Mouse (Mus musculus) testis, adult 2 months (tissue): ENCODE results near the gene Cnp. TPM values are rescaled to one million over a fixed set of nuclear protein-coding genes. Genes with fewer than 3 reads are reported as not detected.
"Not testable (repeated sequence)": the region's sequence is repeated elsewhere in the genome, so short reads cannot be mapped to it uniquely, and the experiment has no call there.

ENCODE experiments used
- H3K27ac ChIP-seq: fragments of 200-500 bp; 2 replicates; pipeline ENCODE4 v1.5.1; 2012; ENCODE audit warnings: low read depth, low read length; ENCODE audit not compliant: control insufficient read depth, insufficient read depth
- H3K27me3 ChIP-seq: fragments of 200-500 bp; 2 replicates; pipeline ENCODE4 v1.6.1; 2012; ENCODE audit warnings: mild to moderate bottlenecking, low read length, moderate library complexity; ENCODE audit not compliant: control insufficient read depth, insufficient read depth
- H3K36me3 ChIP-seq: fragments of 200-500 bp; 2 replicates; pipeline ENCODE4 v1.6.1; 2012; ENCODE audit warnings: mild to moderate bottlenecking, low read length; ENCODE audit not compliant: control insufficient read depth, insufficient read depth
- H3K4me1 ChIP-seq: fragments of 200-500 bp; 2 replicates; pipeline ENCODE4 v1.6.1; 2012; ENCODE audit warnings: low read length; ENCODE audit not compliant: control insufficient read depth, insufficient read depth
- H3K4me3 ChIP-seq: fragments of 200-500 bp; 2 replicates; pipeline ENCODE4 v1.5.1; 2012; ENCODE audit warnings: low read depth, mild to moderate bottlenecking, low read length, moderate library complexity, mixed read lengths; ENCODE audit not compliant: control insufficient read depth
- CTCF ChIP-seq: fragments of 200-500 bp; IDR thresholded peaks from 2 replicates; pipeline ENCODE4 v1.5.1; 2012; ENCODE audit warnings: low read depth, mild to moderate bottlenecking, inconsistent platforms, low read length, moderate library complexity; ENCODE audit not compliant: control insufficient read depth, insufficient read depth, insufficient replicate concordance
- POLR2A ChIP-seq: fragments of 200-500 bp; IDR thresholded peaks from 2 replicates; pipeline ENCODE4 v1.6.1; 2012; ENCODE audit warnings: low read depth, mild to moderate bottlenecking, inconsistent platforms, low read length, moderate library complexity; ENCODE audit not compliant: control insufficient read depth
- polyA plus RNA-seq: library from polyadenylated mRNA; depleted of rRNA; stranded (reverse); fragments of >200 nt; gene quantifications from 2 replicates; pipeline ENCODE4 v1.2.3, GENCODE M21; 2012

Gene Cnp
- polyA plus RNA-seq, 1 experiment = 3.3 TPM

DNA sequence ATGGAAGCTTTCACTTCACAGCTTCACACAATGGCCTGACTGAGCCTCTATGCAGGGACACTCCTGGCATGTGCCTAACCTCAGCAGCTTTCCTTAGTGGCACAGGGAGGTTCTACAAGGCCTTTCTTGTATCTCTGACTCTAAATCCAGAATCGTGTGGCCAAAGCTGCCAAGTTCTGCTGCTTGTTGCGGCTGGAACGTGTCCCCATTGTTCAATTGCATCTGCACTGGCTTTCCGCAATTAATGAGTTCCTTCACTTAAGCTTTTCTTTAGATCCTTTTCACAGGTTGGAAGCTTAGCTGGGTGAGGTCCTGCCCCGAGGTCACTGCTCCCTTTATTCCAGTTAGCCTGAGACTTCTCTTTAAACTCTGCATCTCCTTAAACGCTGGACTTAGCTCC lies 40.8 kb upstream of the Cnp start:
- Histone ChIP-seq H3K4me1 (peaks cover under 1% of the 10 kb centered on the region), H3K27me3 (no peaks in the 10 kb centered on the region), H3K27ac (no peak overlapping the region), H3K4me3 (no peak overlapping the region), H3K36me3 (no peaks in the 10 kb centered on the region)
- TF ChIP-seq CTCF = no peak
- no peak for TF ChIP-seq POLR2A

DNA sequence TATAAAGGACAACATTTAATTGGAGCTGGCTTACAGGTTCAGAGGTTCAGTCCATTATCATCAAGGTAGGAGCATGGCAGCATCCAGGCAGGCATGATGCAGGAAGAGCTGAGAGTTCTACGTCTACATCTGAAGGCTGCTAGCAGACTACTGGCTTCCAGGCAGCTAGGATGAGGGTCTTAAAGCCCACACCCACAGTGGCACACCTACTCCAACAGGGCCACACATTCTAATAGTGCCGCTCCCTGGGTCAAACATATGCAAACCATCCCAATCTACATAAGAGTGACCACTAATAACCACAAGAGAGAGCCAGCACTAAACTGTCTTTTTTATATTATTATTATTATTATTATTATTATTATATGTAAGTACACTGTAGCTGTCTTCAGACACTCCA lies 40.3 kb upstream of the Cnp start:
- not testable (repeated sequence) for H3K36me3 ChIP-seq, H3K4me1 ChIP-seq, H3K27me3 ChIP-seq, H3K27ac ChIP-seq, H3K4me3 ChIP-seq

DNA sequence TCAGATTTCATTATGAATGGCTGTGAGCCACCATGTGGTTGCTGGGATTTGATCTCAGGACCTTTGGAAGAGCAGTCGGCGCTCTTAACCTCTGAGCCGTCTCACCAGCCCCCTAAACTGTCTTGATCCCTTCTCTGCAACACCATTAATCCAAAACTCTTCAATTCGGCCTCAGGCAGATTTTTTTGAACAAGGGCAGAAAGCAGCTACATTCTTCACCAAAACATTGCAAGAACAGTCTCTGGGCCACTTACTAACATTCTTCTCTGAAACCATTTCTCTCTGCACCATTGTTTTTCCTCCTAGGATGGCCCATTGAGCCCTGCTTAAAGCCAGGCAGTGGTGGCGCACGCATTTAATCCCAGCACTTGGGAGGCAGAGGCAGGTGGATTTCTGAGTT lies 39.9 kb upstream of the Cnp start:
- not testable (repeated sequence) for H3K36me3 ChIP-seq, H3K27ac ChIP-seq, H3K4me1 ChIP-seq, H3K27me3 ChIP-seq, H3K4me3 ChIP-seq

DNA sequence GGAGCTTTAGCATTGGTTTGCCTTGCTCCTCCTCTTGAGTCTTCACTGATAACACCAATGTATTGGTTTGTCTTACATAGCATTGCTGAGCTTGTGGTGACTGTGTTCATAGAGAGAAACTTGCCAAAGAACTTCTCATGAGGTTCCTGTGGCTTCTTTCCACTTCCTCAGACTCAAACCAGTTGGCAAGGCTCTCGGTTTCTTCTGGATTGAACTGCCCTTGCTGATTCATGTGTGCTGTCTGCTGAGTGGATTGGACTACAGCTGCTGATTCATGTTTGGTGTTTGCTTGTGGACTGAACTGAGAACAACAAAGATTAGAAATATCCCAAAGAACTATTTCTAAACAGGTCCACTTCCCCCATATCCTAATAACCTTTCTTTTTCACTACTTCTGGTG lies 38.7 kb upstream of the Cnp start:
- Histone ChIP-seq H3K4me1 (no peaks in the 10 kb centered on the region), H3K27me3 (no peaks in the 10 kb centered on the region)
- TF ChIP-seq POLR2A (no peak), CTCF (no peak)

DNA sequence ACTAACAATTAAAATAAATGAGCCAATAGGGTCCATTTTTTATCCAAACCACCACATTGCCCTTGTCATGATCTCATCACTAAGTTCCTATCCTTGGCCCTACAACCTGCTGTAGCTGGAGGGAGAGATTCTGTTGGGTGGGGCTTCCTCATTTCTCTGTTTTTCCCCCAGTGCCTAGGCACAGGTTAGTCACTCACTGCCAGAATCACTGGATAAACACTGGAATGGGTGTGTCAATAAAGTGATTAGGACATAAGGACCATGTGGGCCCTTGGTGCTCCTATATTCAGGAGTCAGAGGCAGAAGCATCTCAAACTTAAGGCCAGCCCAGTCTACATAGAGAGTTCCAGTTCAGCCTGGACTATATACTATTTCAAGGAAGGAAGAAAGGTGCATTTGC lies 38.2 kb upstream of the Cnp start:
- H3K27ac ChIP-seq = no peak overlapping the region
- no peaks in the 10 kb centered on the region for H3K4me1 ChIP-seq
- no peaks in the 10 kb centered on the region for H3K36me3 ChIP-seq
- H3K4me3 ChIP-seq = no peak overlapping the region
- H3K27me3 ChIP-seq = no peaks in the 10 kb centered on the region
- TF ChIP-seq POLR2A (no peak), CTCF (no peak)

More for the DNA sequence above, 38.7 kb upstream of the Cnp start:
- no peak overlapping the region for H3K27ac ChIP-seq
- H3K4me3 ChIP-seq = no peak overlapping the region
- no peaks in the 10 kb centered on the region for H3K36me3 ChIP-seq

DNA sequence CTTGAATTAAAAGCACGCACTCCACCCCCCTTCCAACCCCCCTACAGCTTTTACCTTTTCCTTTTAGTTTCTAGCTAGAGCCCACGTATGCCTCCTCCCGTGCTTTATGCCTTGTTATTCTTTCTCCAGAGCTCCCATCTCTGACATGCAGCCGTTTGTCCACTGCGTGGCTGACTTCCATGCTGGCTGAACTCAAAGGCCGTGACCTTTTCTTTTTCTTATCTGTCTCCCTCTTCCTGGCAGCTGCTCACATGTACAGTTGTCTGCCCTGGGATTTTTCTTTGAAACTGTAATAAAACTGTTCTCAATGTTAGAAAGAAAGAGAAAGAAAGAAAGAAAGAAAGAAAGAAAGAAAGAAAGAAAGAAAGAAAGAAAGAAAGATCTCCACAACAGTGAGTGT lies 33.7 kb upstream of the Cnp start:
- Histone ChIP-seq H3K4me3 (no peak overlapping the region), H3K36me3 (no peaks in the 10 kb centered on the region), H3K4me1 (peaks cover 4% of the 10 kb centered on the region), H3K27me3 (no peaks in the 10 kb centered on the region), H3K27ac (no peak overlapping the region)
- TF ChIP-seq CTCF = no peak
- TF ChIP-seq POLR2A = no peak

DNA sequence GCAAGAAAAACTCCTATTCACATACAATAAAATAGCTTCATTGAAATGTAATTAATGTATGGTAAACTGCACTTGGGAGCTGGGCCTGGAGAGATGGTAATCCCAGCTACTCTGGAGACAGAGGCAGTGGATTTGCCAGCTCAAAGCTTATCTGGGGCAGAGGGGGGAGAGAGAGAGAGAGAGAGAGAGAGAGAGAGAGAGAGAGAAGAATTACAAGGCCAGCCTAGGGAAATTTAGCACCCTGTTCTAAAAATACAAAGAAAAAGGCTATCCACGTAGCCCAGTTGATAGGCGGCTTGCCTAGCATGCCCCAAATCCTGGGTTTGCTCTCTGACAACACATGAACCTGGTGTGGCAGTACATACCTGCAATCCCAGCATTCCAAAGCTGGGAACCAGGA lies 33.1 kb upstream of the Cnp start:
- peaks cover 7% of the 10 kb centered on the region for H3K4me1 ChIP-seq
- no peaks in the 10 kb centered on the region for H3K27me3 ChIP-seq
- no peaks in the 10 kb centered on the region for H3K36me3 ChIP-seq
- TF ChIP-seq CTCF (no peak), POLR2A (no peak)
- H3K4me3 ChIP-seq = no peak overlapping the region
- H3K27ac ChIP-seq = no peak overlapping the region

DNA sequence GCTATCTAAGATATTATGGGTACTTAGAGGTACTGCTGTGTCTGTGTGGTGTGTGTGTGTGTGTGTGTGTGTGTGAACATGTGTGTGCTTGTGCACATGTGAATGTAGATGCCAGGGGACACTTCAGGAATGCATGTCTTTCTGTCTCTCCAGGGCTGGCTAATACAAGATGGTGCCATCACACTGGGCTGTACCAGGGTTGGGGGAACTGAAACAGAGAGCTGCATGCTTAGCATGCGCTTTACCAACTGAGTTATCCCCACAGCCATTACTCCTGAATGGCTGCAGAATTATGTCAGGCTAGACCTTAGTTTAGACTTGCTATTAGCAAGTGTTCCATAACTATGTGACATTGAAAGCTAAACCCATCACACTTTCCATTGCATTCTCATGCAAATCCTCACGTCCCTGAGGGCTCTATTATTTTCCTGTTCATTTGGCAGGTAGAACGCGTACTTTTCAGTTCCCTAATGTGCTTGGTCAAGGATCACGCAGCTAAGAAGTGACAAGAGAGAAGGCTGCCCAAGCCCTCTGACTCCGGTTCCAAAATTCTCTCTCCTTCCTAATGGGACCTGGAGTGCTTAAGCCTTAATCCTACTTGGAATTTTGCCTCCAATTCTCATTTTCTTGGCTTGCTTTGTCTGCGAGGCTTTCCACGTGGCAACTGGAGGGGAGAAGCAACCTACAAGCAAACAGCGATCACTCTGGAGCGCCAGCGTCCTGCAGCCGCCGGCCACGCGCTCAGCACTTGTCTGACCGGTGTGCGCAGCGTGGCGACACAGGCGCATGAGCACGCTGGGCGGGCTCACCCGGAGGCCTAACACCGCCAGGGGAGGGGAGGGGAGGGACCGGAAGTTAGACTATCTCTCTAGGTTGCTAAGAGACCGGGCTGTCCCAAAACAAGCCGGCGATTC lies 29.6 kb upstream of the Cnp start, which contains the start of gene Ttc25:
Gene Ttc25, plus strand, starts transcription at position 776 of the 914 bp plus-strand sequence.
- no peaks in the 10 kb centered on the region for H3K36me3 ChIP-seq
- peak within 1 kb of the TSS; percentile 89 for H3K4me3 ChIP-seq
- H3K4me1 ChIP-seq = peaks cover 7% of the 10 kb centered on the region
- peak within 1 kb of the TSS; percentile 68 for H3K27ac ChIP-seq
- TF ChIP-seq CTCF (0 out of 2 replicates have a peak, but pooled peaks have one; percentile 7), POLR2A (peak; percentile 84)
- no peaks in the 10 kb centered on the region for H3K27me3 ChIP-seq
